Mouse (Mus musculus): ENCODE data around the gene Mob4.

- TF ChIP-seq CTCF (IDR thresholded peaks at IDR 0.05; ENCODE audit: control insufficient read depth, insufficient read depth, low read length) (peak; percentile 58), POLR2A (IDR thresholded peaks at IDR 0.05; ENCODE audit: borderline replicate concordance, control insufficient read depth, low read depth, low read length) (no peak)
These were observed 30.9 kb downstream of the Mob4 start for GRCm38 (mm10) chr1:55161895-55162294.

Measured in bone marrow, adult 2 months (tissue).